Mouse (Mus musculus) testis, postnatal 10 days (tissue): ENCODE data around the gene Gm20388.
A peak's percentile ranks its signal among the peaks of the same experiment; 100 is the strongest.

Experiments used
- DNase-seq: peaks from one replicate; pipeline ENCODE4 v3.0.0; 2021; ENCODE audit warnings: low spot score

The Gm20388 gene

GRCm38 (mm10) chr8:121695585-121696184 lies 1785.0 kb downstream of the Gm20388 start:
- DNase-seq, result peak; percentile 66

- DNase-seq, result no peak
These were observed 1787.3 kb downstream of the Gm20388 start for GRCm38 (mm10) chr8:121697735-121698614.

GRCm38 (mm10) chr8:121698615-121699101 lies 1788.0 kb downstream of the Gm20388 start:
- DNase-seq, result no peak

- DNase-seq, result no peak
These were observed 1789.3 kb downstream of the Gm20388 start for GRCm38 (mm10) chr8:121699936-121700335.

- DNase-seq, result no peak
These were observed 1794.5 kb downstream of the Gm20388 start for GRCm38 (mm10) chr8:121705174-121705573.

GRCm38 (mm10) chr8:121706956-121707355 lies 1796.3 kb downstream of the Gm20388 start:
- no peak for DNase-seq

- no peak for DNase-seq
These were observed 1797.8 kb downstream of the Gm20388 start for GRCm38 (mm10) chr8:121708406-121708805.

GRCm38 (mm10) chr8:121717502-121717901 lies 1806.9 kb downstream of the Gm20388 start:
- DNase-seq, result no peak

- peak; percentile 90 for DNase-seq
These were observed 1807.4 kb downstream of the Gm20388 start for GRCm38 (mm10) chr8:121717982-121718425.

- no peak for DNase-seq
These were observed 1808.3 kb downstream of the Gm20388 start for GRCm38 (mm10) chr8:121718925-121719324.

GRCm38 (mm10) chr8:121721072-121721471 lies 1810.4 kb downstream of the Gm20388 start:
- DNase-seq, result no peak

GRCm38 (mm10) chr8:121723846-121724245 lies 1813.2 kb downstream of the Gm20388 start:
- DNase-seq, result no peak

- DNase-seq, result no peak
These were observed 1816.5 kb downstream of the Gm20388 start for GRCm38 (mm10) chr8:121727164-121727563.

GRCm38 (mm10) chr8:121729323-121729722 lies 1818.7 kb downstream of the Gm20388 start, which contains the start of gene Jph3:
Gene Jph3, plus strand, starts transcription at chr8:121729623.
- DNase-seq, result no peak

GRCm38 (mm10) chr8:121729754-121730153 lies 1819.1 kb downstream of the Gm20388 start:
- DNase-seq, result no peak

GRCm38 (mm10) chr8:121730170-121730569 lies 1819.5 kb downstream of the Gm20388 start:
- no peak for DNase-seq

- DNase-seq, result no peak
These were observed 1820.0 kb downstream of the Gm20388 start for GRCm38 (mm10) chr8:121730646-121731045.

GRCm38 (mm10) chr8:121731060-121731459 lies 1820.4 kb downstream of the Gm20388 start:
- no peak for DNase-seq

- DNase-seq, result no peak
These were observed 1821.1 kb downstream of the Gm20388 start for GRCm38 (mm10) chr8:121731471-121732333.

- DNase-seq, result no peak
These were observed 1821.7 kb downstream of the Gm20388 start for GRCm38 (mm10) chr8:121732334-121732665.

- DNase-seq, result no peak
These were observed 1823.6 kb downstream of the Gm20388 start for GRCm38 (mm10) chr8:121734262-121734661.

- peak; percentile 76 for DNase-seq
These were observed 1825.6 kb downstream of the Gm20388 start for GRCm38 (mm10) chr8:121736236-121736635.
